Mouse (Mus musculus) embryo, embryonic 10.5 days (tissue): ENCODE data around the gene H2afz.
"Not testable (repeated sequence)": the region's sequence is repeated elsewhere in the genome, so short reads cannot be mapped to it uniquely, and the experiment has no call there.

Experiments
- DNase-seq: peaks from one replicate; pipeline ENCODE4 v3.0.0-alpha.2; 2015; ENCODE audit warnings: low spot score

Gene H2afz

GRCm38 (mm10) chr3:137863330-137864123, 760 bp upstream of the H2afz start:
- DNase-seq: no peak

GRCm38 (mm10) chr3:137864988-137865982, 998 bp downstream of the H2afz start:
- peak; percentile 95 for DNase-seq

GRCm38 (mm10) chr3:137867133-137867436, 2.8 kb downstream of the H2afz start:
- no peak for DNase-seq

GRCm38 (mm10) chr3:137867437-137868093, 3.3 kb downstream of the H2afz start, which contains the start of gene Dnajb14:
Gene Dnajb14 (plus strand): TSS chr3:137867675.
- peak; percentile 80 for DNase-seq

- peak; percentile 63 for DNase-seq
These were observed 4.0 kb downstream of the H2afz start for GRCm38 (mm10) chr3:137868094-137868913.

GRCm38 (mm10) chr3:137869395-137869794, 5.1 kb downstream of the H2afz start:
- DNase-seq: no peak

GRCm38 (mm10) chr3:137879313-137879712, 15.0 kb downstream of the H2afz start:
- no peak for DNase-seq

- DNase-seq: no peak
These were observed 15.9 kb downstream of the H2afz start for GRCm38 (mm10) chr3:137880109-137880748.

- no peak for DNase-seq
These were observed 16.8 kb downstream of the H2afz start for GRCm38 (mm10) chr3:137881093-137881492.

GRCm38 (mm10) chr3:137887961-137888360, 23.7 kb downstream of the H2afz start:
- DNase-seq: no peak

GRCm38 (mm10) chr3:137891089-137891488, 26.8 kb downstream of the H2afz start:
- DNase-seq: no peak

- DNase-seq: no peak
These were observed 27.8 kb downstream of the H2afz start for GRCm38 (mm10) chr3:137892118-137892517.

- no peak for DNase-seq
These were observed 29.5 kb downstream of the H2afz start for GRCm38 (mm10) chr3:137893789-137894188.

- DNase-seq: peak; percentile 21
These were observed 30.9 kb downstream of the H2afz start for GRCm38 (mm10) chr3:137895196-137895595.

- DNase-seq: no peak
These were observed 32.1 kb downstream of the H2afz start for GRCm38 (mm10) chr3:137896386-137896785.

- DNase-seq: no peak
These were observed 32.6 kb downstream of the H2afz start for GRCm38 (mm10) chr3:137896867-137897266.

GRCm38 (mm10) chr3:137897685-137898084, 33.4 kb downstream of the H2afz start:
- DNase-seq: no peak

- DNase-seq: no peak
These were observed 35.9 kb downstream of the H2afz start for GRCm38 (mm10) chr3:137900149-137900548.

GRCm38 (mm10) chr3:137913093-137913492, 48.8 kb downstream of the H2afz start:
- no peak for DNase-seq

- not testable (repeated sequence) for DNase-seq
These were observed 50.3 kb downstream of the H2afz start for GRCm38 (mm10) chr3:137914567-137914966.
